Mouse (Mus musculus): Measurements from ENCODE around the gene Grpel1.

GRCm38 (mm10) chr5:36505643-36506042 is 40.8 kb downstream of the Grpel1 start:
- TF ChIP-seq CHD2 (IDR thresholded peaks at IDR 0.05; ENCODE audit: low read depth, low read length): no peak
- no peak for TF ChIP-seq HCFC1 (IDR thresholded peaks at IDR 0.05; ENCODE audit: borderline replicate concordance, insufficient read depth, low read length)
